Mouse (Mus musculus): Measurements from ENCODE around the gene Rab36. TPM values are rescaled to one million over a fixed set of nuclear protein-coding genes. Genes with fewer than 3 reads are reported as not detected.
"Not testable (repeated sequence)": the region's sequence is repeated elsewhere in the genome, so short reads cannot be mapped to it uniquely, and the experiment has no call there.

The Rab36 gene
- total RNA-seq (2015) (0.61 and 0.84 TPM in 2 replicates), total RNA-seq (2017) (0.67 TPM in 1 of 2 replicates, not detected in the other)

DNA sequence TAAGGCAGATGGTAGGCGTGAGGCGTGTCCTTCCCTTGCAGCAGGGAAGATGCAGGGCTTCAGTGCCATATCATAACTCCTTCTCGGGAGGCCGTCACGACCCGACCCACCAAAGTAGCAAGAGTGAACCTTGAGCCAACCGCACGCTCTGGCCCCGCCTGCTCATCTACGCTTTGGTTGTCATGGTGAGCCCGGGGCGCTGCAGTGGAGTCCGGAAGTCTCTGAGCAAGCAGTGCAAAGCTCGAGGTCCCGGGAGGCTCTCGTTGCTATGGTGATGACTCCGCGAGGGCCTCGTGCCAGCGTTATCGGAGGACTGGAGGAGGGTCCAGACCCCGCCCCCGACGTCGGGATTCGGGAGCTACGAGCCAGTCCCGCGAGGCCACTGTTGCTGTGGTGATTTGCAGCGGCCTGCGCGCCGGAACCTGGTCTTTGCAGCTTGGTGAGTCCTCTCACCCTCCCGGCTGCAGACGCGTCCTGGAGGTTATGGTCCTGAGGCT lies at the start of gene Rab36:
TSS of gene Rab36 (plus strand) at position 176 of the 497 bp plus-strand sequence.
- ATAC-seq (replicated peaks; ENCODE audit: poor library complexity) = peak; percentile 93

DNA sequence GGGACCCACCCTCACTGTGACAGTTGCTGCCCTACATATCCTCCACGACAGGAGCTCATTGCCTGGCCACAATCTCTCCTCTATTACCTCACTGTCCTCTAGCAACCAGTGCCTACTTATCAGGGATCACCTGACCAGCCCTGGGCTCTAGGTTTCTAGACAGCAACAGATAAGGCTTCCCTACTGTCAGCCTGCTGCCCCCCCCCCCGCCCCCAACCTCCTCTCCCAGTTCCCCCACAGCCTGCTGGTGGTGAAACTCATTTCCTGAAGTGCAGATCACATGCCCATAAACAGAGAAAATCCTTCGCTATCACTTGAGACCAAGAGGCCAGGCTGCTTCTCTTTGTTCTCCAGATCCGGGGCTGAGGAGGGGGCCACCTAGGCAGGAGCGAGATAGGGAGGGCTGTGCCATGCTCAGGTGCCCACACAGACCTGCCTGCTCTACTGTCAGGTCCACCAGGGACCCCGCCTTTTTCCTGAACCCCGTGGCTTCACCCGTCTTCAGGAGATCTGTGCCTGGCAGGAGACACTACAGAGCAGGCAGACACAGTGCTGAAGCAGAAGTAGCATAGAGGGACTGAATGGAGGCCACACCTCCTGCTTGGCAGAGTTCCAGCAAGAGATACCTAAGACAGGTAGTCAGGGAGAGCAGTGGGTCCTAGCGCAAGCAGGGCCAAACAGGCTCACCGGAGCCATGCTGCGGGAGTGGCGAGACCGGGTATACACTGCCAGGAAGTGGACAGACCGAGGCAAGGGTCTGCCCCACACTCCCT lies 49.0 kb upstream of the Rab36 start:
- peak; percentile 56 for ATAC-seq (replicated peaks; ENCODE audit: poor library complexity)

DNA sequence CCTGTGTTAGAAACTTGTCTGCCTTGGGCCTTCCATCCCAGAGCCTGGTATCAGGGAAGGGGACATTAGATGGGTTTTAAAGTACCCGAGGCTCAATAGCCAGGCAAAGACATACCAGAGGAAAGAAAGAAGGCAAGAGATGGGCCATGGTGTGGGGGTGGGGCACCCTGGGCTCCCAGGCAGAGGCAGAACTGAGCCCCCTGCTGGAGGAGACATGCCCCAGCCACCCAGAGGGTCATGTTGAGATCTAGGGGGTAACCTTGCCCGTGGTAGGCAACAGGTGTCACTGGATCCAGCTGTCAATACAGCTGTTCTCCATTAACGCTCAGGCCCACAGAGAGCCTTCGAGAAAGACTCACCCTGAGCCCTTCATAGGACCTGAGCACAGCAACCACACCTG lies 47.0 kb upstream of the Rab36 start:
- peak; percentile 26; the same call in 1 of the 2 replicates for ATAC-seq (replicated peaks; ENCODE audit: poor library complexity)

DNA sequence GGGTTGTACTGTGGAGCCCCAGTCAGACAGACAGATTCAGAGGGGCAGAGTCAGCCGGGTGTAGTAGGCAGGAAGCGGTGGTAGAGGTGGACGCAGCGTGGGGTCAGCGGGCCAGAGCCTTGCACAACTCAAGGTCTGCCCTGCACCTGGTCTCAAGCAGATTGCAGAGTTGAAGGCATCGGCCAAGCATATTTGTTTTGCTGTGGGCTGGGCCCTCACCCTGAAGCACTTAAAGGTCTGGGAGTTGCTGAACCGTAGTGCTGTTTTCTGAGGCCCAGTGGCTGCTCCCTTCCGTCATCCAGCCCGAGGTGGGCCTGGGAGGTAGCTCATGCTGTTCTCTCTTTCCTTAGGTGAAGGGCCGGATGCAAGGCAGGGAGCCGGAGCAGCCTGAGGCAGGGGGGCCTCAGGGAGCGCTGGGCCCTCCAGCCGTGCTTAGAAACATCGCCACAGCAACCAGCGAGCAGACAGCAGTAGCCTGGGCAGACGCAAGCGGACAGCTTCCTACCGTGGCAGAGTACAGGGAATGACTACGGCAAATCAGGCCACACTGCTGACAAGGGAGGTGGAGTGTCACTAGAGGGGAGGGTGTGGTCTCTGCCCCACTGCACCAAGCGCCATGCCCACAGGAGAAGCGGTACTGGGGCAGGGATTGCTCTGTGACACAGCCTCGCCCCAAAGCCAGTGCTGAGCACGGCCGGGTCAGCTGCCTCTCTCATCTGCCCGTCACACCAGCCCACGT lies 46.1 kb upstream of the Rab36 start:
- ATAC-seq (replicated peaks; ENCODE audit: poor library complexity) = no peak

DNA sequence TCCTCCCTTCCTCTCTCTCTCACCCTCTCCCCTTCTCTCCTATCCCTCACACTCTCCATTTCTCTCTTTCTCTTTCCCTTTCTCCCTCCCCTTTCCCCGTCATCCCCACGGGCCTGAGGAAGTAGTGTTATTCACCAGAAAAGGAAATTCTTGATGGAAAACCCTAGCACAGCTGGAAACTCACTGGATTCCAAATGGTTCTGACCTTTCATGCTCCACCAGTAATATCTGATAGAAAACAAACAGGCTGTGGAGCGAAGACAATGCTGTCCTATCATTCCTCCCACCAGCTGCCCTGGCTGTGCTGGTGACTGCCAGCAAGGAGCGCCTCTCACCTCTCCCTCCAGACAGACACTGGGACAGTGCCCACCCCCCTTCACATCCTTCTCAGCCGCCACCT lies 42.0 kb upstream of the Rab36 start:
- ATAC-seq (replicated peaks; ENCODE audit: poor library complexity) = no peak

DNA sequence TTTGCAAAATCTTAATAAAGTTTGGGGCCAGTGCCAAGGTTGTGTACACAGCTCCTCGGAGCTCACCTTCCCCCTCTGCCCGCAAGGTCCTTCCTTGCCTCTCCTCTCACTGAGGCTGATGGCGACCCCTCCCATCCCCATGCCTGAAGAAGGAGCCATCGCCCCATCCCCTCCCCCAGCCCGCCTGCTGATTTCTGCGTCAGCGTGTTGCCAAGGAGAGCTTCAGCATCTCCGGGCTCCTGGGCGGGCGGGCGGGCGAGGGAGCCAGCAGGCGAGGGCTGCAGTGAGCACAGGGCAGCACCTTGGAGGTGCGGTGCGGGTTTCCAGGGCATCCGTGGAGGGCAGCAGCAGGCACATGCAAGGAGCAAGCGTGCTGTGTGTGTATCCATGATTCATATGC lies 41.5 kb upstream of the Rab36 start:
- no peak for ATAC-seq (replicated peaks; ENCODE audit: poor library complexity)

DNA sequence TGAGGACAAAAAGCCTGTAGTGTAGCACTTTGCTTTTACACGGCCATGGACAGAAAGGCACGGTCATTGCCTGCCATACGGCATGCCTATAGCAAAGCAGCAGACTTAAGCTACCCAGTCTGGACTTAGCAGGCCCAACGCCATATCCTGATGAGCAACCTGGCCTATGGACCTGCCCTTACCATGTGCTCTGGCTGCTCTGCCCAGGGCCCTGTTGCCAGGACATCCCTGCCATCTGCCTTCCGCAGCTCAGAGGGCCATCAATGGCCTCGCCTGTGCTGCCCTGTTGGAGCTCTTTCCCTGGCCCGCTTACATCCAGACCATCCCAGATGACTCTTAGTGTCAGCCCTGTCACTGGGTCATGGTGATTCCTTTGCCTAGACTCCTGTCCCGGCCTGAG lies 35.5 kb upstream of the Rab36 start:
- ATAC-seq (replicated peaks; ENCODE audit: poor library complexity) = no peak

DNA sequence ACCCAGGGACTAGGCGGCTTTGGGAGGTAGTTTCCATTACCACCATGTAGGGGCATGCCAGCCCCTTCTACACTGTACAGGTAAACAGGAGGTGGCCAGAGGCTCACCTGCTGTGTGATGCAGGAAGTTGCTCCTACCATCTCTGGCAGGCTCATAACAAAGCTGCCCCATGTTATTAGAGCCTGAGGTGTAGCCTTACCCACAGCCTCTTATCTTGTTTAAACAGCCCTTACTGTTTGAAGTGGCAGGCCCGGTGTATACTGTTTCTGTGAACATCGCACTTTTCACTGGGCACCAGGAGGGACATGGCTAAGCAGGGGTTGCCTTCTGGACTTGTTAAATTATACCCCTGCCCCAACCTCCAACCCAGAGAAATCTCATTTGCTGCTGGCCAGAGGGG lies 32.8 kb upstream of the Rab36 start:
- peak; percentile 87 for ATAC-seq (replicated peaks; ENCODE audit: poor library complexity)

DNA sequence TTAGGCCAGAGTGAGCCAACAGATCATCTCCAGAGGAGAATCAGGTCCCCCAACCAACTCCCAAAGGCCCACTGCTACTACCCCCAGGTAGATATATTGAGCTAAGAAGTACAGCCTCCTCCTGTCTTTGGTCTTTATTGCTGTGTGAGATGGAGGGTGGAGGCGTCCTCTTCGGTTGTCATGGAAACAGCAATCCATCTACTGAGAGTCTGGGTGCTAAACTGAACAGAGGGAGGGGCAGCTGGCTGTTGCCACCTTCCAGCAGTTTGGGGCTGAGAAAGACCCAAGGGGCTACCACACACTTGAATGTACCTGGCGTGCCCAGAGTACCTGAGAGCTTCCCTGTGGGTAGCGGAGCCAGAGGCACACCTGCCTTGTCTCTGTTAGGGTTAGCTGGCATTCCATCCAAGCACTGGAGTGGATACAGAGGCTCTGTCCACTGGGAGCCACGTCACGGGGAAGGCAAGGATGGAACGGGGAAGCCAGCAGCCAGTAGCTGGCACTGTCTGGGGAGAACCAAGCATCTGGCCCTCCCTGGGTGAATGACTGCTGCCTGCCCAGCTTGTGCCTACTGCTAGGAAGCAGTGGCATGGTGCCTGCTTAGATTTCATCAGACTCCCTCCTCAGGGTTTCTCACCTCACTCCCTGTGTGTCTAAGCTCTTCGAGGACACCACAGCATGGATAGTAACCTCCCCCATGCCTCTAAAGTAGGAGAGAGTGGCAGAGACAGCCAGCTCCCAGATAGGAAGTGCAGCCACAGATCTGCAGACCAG lies 29.8 kb upstream of the Rab36 start:
- ATAC-seq (replicated peaks; ENCODE audit: poor library complexity) = no peak

DNA sequence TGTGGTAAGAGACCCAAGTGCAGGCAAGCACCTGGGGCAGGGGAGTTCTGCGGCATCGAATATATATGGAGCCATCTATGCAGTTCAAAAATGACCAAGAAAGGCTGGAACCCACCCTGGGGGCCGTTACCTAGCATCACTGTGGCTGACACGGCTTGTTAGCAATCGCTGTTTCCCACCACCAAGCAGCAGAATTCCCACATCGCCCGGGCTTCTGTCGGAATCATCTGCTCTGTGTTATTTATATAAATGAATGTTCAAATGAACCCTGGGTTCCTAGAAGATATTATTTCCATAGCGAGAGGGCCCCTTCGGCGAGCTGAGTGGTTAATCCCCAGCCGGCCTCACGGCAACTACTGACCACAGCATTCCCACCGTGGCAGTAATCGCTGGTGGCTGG lies 26.2 kb upstream of the Rab36 start:
- ATAC-seq (replicated peaks; ENCODE audit: poor library complexity) = no peak

DNA sequence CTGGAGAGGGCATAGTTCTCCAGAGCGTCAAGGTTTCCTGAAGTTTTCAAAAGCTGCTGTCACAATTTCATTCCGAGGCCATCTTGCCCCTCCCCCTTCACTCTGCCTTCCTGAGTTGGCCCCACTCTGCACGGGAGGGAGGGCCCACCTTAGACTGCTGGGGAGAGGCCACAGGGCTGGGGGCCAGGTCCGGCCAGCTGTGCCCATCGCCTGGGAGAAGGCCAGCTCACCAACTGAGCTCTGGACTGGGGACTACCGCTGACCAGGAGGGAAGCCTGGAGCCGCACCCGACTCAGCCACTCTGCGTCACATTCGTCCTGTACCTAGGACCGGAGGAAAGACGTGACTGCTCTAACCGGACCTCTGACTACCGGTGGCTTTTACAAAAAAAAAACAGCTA lies 21.4 kb upstream of the Rab36 start:
- no peak for ATAC-seq (replicated peaks; ENCODE audit: poor library complexity)

DNA sequence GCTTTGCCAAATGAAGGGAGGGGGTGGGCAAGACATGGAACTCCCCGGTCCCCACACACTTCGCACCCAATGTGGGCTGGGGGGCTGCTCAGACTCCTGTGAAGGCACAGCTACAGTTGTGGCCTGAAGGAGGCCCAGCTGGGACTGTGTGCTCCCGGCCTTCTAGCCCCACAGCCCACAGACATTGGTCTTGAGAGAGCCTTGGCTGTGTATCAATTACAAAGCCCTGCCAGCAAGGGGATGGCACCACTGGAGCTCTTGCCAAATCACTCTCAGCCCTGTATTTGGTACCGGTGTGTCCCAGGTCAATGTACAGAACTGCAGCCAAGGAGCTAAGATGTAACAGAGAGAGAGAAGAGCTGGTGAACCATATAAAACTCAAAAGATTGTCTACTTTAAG lies 20.4 kb upstream of the Rab36 start:
- ATAC-seq (replicated peaks; ENCODE audit: poor library complexity) = no peak

DNA sequence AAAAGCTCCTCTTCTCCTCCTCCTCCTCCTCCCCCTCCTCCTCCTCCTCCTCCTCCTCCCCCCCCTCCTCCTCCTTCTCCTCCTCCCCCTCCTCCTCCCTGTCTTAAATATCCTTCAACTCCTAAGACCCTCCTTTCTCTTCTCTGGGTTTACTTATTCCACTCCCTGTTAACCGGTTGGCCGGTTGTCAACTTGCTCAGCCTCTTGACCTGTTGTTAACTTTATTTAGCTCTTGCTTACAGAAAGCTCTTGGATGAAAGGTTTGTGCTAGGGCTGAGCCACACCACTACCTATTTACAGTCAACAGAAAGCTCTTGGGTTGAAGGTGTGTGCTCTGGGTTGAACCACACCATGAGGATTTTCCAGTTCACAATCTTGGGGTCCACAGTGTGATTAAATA lies 16.6 kb upstream of the Rab36 start:
- no peak for ATAC-seq (replicated peaks; ENCODE audit: poor library complexity)

DNA sequence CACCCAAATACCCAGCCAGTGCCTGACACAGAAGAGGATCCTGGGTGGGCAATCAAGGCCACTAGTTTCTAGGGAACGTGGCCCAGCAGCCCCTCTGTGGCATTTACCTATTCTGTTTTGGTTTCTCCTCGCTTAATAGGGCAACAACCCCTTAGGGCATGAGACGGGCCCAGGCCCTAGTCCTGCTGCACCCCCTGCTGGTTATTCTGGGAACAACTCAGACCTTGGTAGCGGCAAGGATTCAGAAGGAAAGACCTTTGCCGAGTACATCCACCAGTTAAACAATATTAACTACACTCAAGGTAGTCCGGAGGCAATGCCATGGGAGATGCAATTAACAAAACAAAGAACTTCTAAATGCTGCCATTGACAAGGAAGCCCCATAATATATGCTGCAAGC lies 15.7 kb upstream of the Rab36 start:
- peak; percentile 96 for ATAC-seq (replicated peaks; ENCODE audit: poor library complexity)

DNA sequence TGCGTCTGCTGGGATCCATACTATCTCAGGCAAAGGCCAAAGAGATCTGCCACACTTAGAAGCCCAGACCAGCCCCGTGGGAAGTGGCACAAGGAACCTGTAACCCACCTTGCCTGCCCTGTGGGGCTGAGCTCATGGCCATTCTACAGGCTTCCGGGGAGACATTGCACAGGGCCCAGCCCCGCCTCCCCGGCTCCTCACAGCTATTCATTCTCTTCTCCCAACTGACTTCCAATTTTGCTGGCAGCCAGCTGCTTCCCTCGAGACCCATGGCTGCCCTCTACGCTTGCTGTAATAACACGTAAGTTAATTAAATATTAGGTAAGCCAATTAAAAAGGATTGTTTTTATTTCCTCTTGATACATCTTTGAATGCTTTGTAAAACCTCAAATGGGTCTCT lies 10.4 kb upstream of the Rab36 start:
- no peak for ATAC-seq (replicated peaks; ENCODE audit: poor library complexity)

DNA sequence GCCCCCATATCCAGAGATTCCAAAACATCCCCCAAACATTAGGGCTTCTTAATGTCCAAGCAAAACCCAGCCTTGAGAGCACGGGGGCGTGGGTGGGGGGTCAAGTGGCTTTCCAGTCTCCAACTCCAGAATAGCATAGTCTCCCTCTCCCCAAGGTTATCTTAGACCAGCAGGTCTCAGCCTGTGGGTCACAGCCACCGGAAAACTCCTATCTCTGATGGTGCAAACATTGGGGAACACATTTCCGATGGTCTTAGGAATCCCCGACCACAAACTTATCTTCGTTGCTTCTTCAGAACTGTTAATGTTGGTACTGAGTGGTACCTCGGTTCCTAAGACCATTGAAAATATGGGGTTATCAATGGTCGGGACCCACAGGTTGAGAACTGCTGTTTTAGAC lies 8.1 kb upstream of the Rab36 start:
- peak; percentile 59 for ATAC-seq (replicated peaks; ENCODE audit: poor library complexity)

DNA sequence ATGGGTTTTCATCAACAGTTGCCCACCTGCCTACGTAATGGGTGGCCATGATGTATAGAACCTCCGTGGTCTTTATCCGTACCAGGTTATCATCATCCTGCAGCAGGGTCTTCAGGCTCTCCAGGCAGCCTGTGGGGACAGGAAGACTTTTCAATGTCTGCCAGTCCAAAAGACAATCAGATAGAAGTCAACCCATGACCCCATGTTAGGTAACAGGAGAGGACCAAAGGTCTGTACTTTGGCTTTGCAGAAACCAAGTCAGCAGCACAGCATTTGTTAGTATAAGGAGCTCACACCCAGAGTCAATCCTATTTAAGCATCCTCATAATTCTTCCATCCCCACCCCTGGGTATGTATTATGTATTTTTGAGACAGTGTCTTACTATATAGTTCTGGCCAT lies 7.2 kb upstream of the Rab36 start:
- ATAC-seq (replicated peaks; ENCODE audit: poor library complexity) = no peak

DNA sequence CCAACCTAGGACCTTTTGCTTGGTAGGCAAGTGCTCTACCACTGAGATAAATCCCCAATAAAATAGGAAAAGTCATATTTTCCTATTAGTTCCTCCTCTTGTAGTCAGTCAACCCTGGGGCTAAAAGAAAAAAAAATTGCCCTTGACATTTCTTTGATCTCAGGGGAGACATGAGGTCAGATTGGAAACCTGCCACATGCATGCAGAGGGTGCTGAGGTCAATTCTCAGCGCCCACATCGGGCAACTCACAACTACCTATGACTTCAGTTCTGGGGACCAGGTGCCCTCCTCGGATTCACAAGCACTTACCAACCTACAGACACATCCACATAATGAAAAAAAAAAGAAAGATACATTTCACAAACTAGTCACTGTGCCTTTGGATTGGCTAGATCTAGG lies 6.6 kb upstream of the Rab36 start:
- no peak for ATAC-seq (replicated peaks; ENCODE audit: poor library complexity)

DNA sequence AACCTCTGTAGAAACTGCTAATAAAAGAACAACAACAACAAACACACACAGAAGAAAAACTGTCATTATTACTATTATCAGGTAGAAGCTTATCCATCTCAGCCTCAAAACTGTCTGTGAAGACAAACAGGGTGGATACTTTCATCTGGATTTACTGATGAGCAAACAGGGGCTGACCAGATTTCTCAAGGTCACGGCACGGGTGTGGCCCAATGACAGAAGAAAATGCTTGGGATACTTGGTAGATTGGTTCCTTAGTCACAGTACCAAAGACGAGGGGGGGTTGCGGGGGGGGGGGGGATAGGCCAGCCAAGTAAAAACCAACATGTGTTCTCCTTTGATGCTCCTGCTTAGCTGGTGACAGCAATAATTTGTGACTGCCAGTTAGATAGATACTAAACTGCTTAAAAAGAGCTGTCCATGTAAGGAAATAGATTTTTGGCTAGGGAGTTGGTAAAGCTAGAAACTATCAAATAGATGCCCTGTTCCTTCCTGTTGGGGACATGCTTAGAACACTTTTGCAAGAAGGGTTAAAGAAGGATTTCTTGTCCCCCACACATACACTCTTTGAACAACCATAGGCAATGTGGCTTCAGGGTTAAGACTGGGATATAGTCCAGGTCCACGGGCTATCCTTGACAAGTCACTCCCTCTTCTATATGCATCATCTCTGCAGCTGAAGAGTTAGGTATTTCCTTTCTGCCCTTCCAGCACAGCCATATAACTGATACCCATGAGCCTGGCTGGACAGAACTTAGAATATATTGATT lies 5.3 kb upstream of the Rab36 start:
- no peak for ATAC-seq (replicated peaks; ENCODE audit: poor library complexity)

DNA sequence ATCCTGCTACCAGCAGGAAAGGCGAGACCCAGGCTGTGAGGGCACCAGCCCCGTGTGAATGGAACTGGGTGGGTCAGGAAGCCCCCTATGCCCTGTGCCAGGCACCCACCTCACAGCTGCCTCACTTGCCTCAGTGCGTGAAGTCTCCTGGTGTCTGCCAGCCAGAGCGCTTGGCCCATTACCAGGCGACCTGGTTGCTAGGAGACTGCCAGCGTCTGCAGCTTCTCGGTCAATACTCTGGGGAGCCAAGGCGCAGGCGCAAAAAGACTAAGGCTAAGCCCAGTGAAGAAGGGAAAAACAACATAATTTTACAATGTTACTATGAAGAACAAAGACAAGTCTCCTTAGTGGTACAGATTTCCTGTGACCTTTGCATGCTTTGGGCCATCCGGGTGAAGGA lies 4.5 kb upstream of the Rab36 start, which contains the start of gene Rsph14:
TSS of gene Rsph14 (minus strand) at position 192 of the 400 bp plus-strand sequence.
- ATAC-seq (replicated peaks; ENCODE audit: poor library complexity) = no peak

DNA sequence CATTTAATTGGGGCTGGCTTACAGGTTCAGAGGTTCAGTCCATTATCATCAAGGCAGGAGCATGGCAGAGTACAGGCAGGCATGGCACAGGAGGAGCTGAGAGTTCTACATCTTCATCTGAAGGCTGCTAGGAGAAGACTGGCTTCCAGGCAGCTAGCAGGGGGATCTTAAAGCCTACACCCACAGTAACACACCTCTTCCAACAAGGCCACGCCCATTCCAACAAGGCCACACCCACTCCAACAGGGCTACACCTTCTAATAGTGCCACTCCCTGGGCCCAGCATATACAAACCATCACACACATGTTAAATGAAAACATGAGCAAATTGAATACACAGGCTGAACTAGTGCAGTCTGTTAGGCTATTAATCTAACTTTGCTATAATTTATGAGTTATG lies 5.2 kb downstream of the Rab36 start:
- ATAC-seq (replicated peaks; ENCODE audit: poor library complexity) = not testable (repeated sequence)
